In genomic region chr2:94524536-94524935, GRCm38 (mm10) we compare ENCODE assay signal across 10 mouse cellular contexts.
DNase-seq lines count a peak whose midpoint lies in the region; ATAC-seq lines count a peak whose summit lies in the region.
"Had no signal": no experiment of that assay in that cellular context is flagged by ENCODE, and none has a peak within 500 bp of the region (broad histone marks: within the 10 kb centered on the region; RNA-seq: fewer than 3 reads in every experiment).

No protein-coding gene starts in this region.

- ATAC-seq in intestine, embryonic 16.5 days = no peak
- ATAC-seq in hindbrain, embryonic 13.5 days (ENCODE audit: low FRiP score) = no peak

- 24% methylated on average over 6 of the region's 6 CpGs for WGBS in heart, embryonic 10.5 days
- WGBS in intestine, embryonic 16.5 days = 24% methylated on average over 6 of the region's 6 CpGs
- WGBS in hindbrain, embryonic 13.5 days = 36% methylated on average over 6 of the region's 6 CpGs

- H3K4me1 ChIP-seq in heart, embryonic 10.5 days = no peaks in the 10 kb centered on the region
- H3K4me1 ChIP-seq in intestine, embryonic 16.5 days (ENCODE audit: control insufficient read depth, insufficient read depth, low read length) = no peaks in the 10 kb centered on the region
- no peaks in the 10 kb centered on the region for H3K4me1 ChIP-seq in hindbrain, embryonic 13.5 days (replicated peaks)
- H3K4me1 ChIP-seq: neural tube, embryonic 13.5 days had no signal

- no peak overlapping the region for H3K4me2 ChIP-seq in intestine, embryonic 16.5 days (ENCODE audit: low read depth, low read length)
- H3K4me2 ChIP-seq in hindbrain, embryonic 13.5 days = no peak overlapping the region
- H3K4me2 ChIP-seq: neural tube, embryonic 13.5 days had no signal

- H3K9me3 ChIP-seq in heart, embryonic 10.5 days = no peaks in the 10 kb centered on the region
- H3K9me3 ChIP-seq in intestine, embryonic 16.5 days (ENCODE audit: control insufficient read depth, low read length) = no peaks in the 10 kb centered on the region
- H3K9me3 ChIP-seq in hindbrain, embryonic 13.5 days = no peaks in the 10 kb centered on the region
- H3K9me3 ChIP-seq: neural tube, embryonic 13.5 days had no signal

- H3K27me3 ChIP-seq in heart, embryonic 10.5 days (ENCODE audit: insufficient read depth, poor library complexity, severe bottlenecking) = no peaks in the 10 kb centered on the region
- no peaks in the 10 kb centered on the region for H3K27me3 ChIP-seq in intestine, embryonic 16.5 days (replicated peaks; ENCODE audit: control insufficient read depth, insufficient read depth, low read length)
- H3K27me3 ChIP-seq in hindbrain, embryonic 13.5 days = no peaks in the 10 kb centered on the region
- H3K27me3 ChIP-seq: neural tube, embryonic 13.5 days had no signal

- H3K27ac ChIP-seq in heart, embryonic 10.5 days = no peak overlapping the region
- H3K27ac ChIP-seq in intestine, embryonic 16.5 days (ENCODE audit: low read length) = no peak overlapping the region
- no peak overlapping the region for H3K27ac ChIP-seq in hindbrain, embryonic 13.5 days
- H3K27ac ChIP-seq: neural tube, embryonic 13.5 days had no signal

- no peak overlapping the region for H3K4me3 ChIP-seq in heart, embryonic 10.5 days
- H3K4me3 ChIP-seq in intestine, embryonic 16.5 days (ENCODE audit: low read length) = no peak overlapping the region
- H3K4me3 ChIP-seq in hindbrain, embryonic 13.5 days = no peak overlapping the region
- H3K4me3 ChIP-seq: neural tube, embryonic 13.5 days had no signal

- no peak overlapping the region for H3K9ac ChIP-seq in intestine, embryonic 16.5 days (ENCODE audit: low read depth, low read length)
- H3K9ac ChIP-seq in hindbrain, embryonic 13.5 days = no peak overlapping the region
- H3K9ac ChIP-seq: neural tube, embryonic 13.5 days had no signal

- peak; percentile 53 for DNase-seq in heart, postnatal 4 days
- no peak for DNase-seq in heart, embryonic 10.5 days (ENCODE audit: low spot score)
- peak; percentile 75 for DNase-seq in 3T3-L1 (ENCODE audit: low read depth, low spot score)
- DNase-seq in adipocyte (ENCODE audit: low spot score) = peak; percentile 65
- DNase-seq in induced T-regulatory cell, adult 2 months (ENCODE audit: low read depth) = peak; percentile 3
- no peak for DNase-seq in thymus, postnatal 25 days
- DNase-seq: thymus, postnatal 14 days had no signal

- H3K36me3 ChIP-seq in heart, embryonic 10.5 days = no peaks in the 10 kb centered on the region
- no peaks in the 10 kb centered on the region for H3K36me3 ChIP-seq in intestine, embryonic 16.5 days (ENCODE audit: control insufficient read depth, insufficient read depth, low read length)
- H3K36me3 ChIP-seq in hindbrain, embryonic 13.5 days = no peaks in the 10 kb centered on the region
- H3K36me3 ChIP-seq: neural tube, embryonic 13.5 days had no signal

Comparison
In these comparisons a context has a peak if more than half of its experiments do, and no peak if none do; other contexts are left out.
1. DNase-seq: peak in heart, postnatal 4 days (single experiment), 3T3-L1 (single experiment), adipocyte (single experiment) and induced T-regulatory cell, adult 2 months (single experiment); none in heart, embryonic 10.5 days (single experiment) and thymus, postnatal 25 days (single experiment).